Mouse (Mus musculus): Measurements from ENCODE around the gene Eef1a1. TPM values are rescaled to one million over a fixed set of nuclear protein-coding genes. Genes with fewer than 3 reads are reported as not detected.
"Not testable (repeated sequence)": the region's sequence is repeated elsewhere in the genome, so short reads cannot be mapped to it uniquely, and the experiment has no call there.

Eef1a1 gene
- polyA plus RNA-seq, 1 experiment from 2014 or later, result 4,551 TPM

- Histone ChIP-seq H3K27ac (ENCODE audit: low read depth, low read length) (peak overlapping the region; percentile 79), H3K4me2 (peak overlapping the region; percentile 96), H3K27me3 (replicated peaks; ENCODE audit: control insufficient read depth, insufficient read depth, low read length) (no peaks in the 10 kb centered on the region), H3K4me1 (replicated peaks; ENCODE audit: control insufficient read depth, insufficient read depth, low read length) (peaks cover 14% of the 10 kb centered on the region), H3K36me3 (ENCODE audit: control insufficient read depth, insufficient read depth, low read length) (peaks cover 3% of the 10 kb centered on the region; the same call in 1 of the 2 replicates), H3K4me3 (ENCODE audit: low read depth, low read length) (peak overlapping the region; percentile 56), H3K9ac (ENCODE audit: low read depth, low read length) (peak overlapping the region; percentile 59), H3K9me3 (ENCODE audit: control insufficient read depth, low read length) (no peaks in the 10 kb centered on the region)
- DNase-seq (ENCODE audit: low spot score) (peak; percentile 80), ATAC-seq (replicated peaks; ENCODE audit: low FRiP score) (peak; percentile 82)
- WGBS, result under 1% methylated on average over 24 of the region's 24 CpGs
Measured at GRCm38 (mm10) chr9:78527301-78527761, 38.4 kb upstream of the Eef1a1 start.

GRCm38 (mm10) chr9:78526206-78526605 is 37.3 kb upstream of the Eef1a1 start:
- no peak for DNase-seq (ENCODE audit: low spot score)
- H3K9ac ChIP-seq (ENCODE audit: low read depth, low read length), result no peak overlapping the region
- no peaks in the 10 kb centered on the region for H3K27me3 ChIP-seq (replicated peaks; ENCODE audit: control insufficient read depth, insufficient read depth, low read length)
- peaks cover 3% of the 10 kb centered on the region; the same call in 1 of the 2 replicates for H3K36me3 ChIP-seq (ENCODE audit: control insufficient read depth, insufficient read depth, low read length)
- WGBS, result 88% methylated on average over 2 of the region's 2 CpGs
- H3K9me3 ChIP-seq (ENCODE audit: control insufficient read depth, low read length), result no peaks in the 10 kb centered on the region
- no peak overlapping the region for H3K27ac ChIP-seq (ENCODE audit: low read depth, low read length)
- H3K4me1 ChIP-seq (replicated peaks; ENCODE audit: control insufficient read depth, insufficient read depth, low read length), result peaks cover 14% of the 10 kb centered on the region
- no peak overlapping the region for H3K4me2 ChIP-seq
- ATAC-seq (replicated peaks; ENCODE audit: low FRiP score), result no peak
- no peak overlapping the region for H3K4me3 ChIP-seq (ENCODE audit: low read depth, low read length)

GRCm38 (mm10) chr9:78525451-78526135 is 36.6 kb upstream of the Eef1a1 start:
- Histone ChIP-seq H3K27ac (ENCODE audit: low read depth, low read length) (no peak overlapping the region), H3K4me1 (replicated peaks; ENCODE audit: control insufficient read depth, insufficient read depth, low read length) (peaks cover 17% of the 10 kb centered on the region)
- ATAC-seq (replicated peaks; ENCODE audit: low FRiP score), result no peak

GRCm38 (mm10) chr9:78521689-78522088 is 32.7 kb upstream of the Eef1a1 start:
- ATAC-seq (replicated peaks; ENCODE audit: low FRiP score) (0 out of 2 replicates have a peak, but pooled peaks have one; percentile 39), DNase-seq (ENCODE audit: low spot score) (peak; percentile 55)
- Histone ChIP-seq H3K36me3 (ENCODE audit: control insufficient read depth, insufficient read depth, low read length) (peaks cover 3% of the 10 kb centered on the region; the same call in 1 of the 2 replicates), H3K4me3 (ENCODE audit: low read depth, low read length) (peak overlapping the region; percentile 60), H3K4me2 (peak overlapping the region; percentile 86), H3K4me1 (replicated peaks; ENCODE audit: control insufficient read depth, insufficient read depth, low read length) (peaks cover 17% of the 10 kb centered on the region), H3K27me3 (replicated peaks; ENCODE audit: control insufficient read depth, insufficient read depth, low read length) (no peaks in the 10 kb centered on the region), H3K9ac (ENCODE audit: low read depth, low read length) (peak overlapping the region; percentile 63), H3K27ac (ENCODE audit: low read depth, low read length) (no peak overlapping the region), H3K9me3 (ENCODE audit: control insufficient read depth, low read length) (no peaks in the 10 kb centered on the region)
- WGBS, result 17% methylated on average over 14 of the region's 14 CpGs

More at GRCm38 (mm10) chr9:78525451-78526135, 36.6 kb upstream of the Eef1a1 start:
- peaks cover 3% of the 10 kb centered on the region; the same call in 1 of the 2 replicates for H3K36me3 ChIP-seq (ENCODE audit: control insufficient read depth, insufficient read depth, low read length)
- DNase-seq (ENCODE audit: low spot score), result no peak
- H3K4me3 ChIP-seq (ENCODE audit: low read depth, low read length), result no peak overlapping the region
- 92% methylated on average over 17 of the region's 17 CpGs for WGBS
- no peaks in the 10 kb centered on the region for H3K9me3 ChIP-seq (ENCODE audit: control insufficient read depth, low read length)
- H3K4me2 ChIP-seq, result no peak overlapping the region
- H3K27me3 ChIP-seq (replicated peaks; ENCODE audit: control insufficient read depth, insufficient read depth, low read length), result no peaks in the 10 kb centered on the region
- H3K9ac ChIP-seq (ENCODE audit: low read depth, low read length), result no peak overlapping the region

- Histone ChIP-seq H3K27ac (ENCODE audit: low read depth, low read length) (peak overlapping the region; percentile 47; the same call in 1 of the 2 replicates), H3K36me3 (ENCODE audit: control insufficient read depth, insufficient read depth, low read length) (peaks cover 3% of the 10 kb centered on the region; the same call in 1 of the 2 replicates), H3K4me2 (peak overlapping the region; percentile 86), H3K4me3 (ENCODE audit: low read depth, low read length) (peak overlapping the region; percentile 60), H3K27me3 (replicated peaks; ENCODE audit: control insufficient read depth, insufficient read depth, low read length) (no peaks in the 10 kb centered on the region), H3K9ac (ENCODE audit: low read depth, low read length) (peak overlapping the region; percentile 63), H3K4me1 (replicated peaks; ENCODE audit: control insufficient read depth, insufficient read depth, low read length) (peaks cover 20% of the 10 kb centered on the region), H3K9me3 (ENCODE audit: control insufficient read depth, low read length) (no peaks in the 10 kb centered on the region)
- DNase-seq (ENCODE audit: low spot score), result peak; percentile 69
- ATAC-seq (replicated peaks; ENCODE audit: low FRiP score), result peak; percentile 24; the same call in 1 of the 2 replicates
- 1% methylated on average over 40 of the region's 40 CpGs for whole genome bisulfite sequencing
Measured at GRCm38 (mm10) chr9:78520780-78521601, 32.0 kb upstream of the Eef1a1 start.

GRCm38 (mm10) chr9:78520127-78520779 is 31.3 kb upstream of the Eef1a1 start:
- DNase-seq (ENCODE audit: low spot score) (peak; percentile 64), ATAC-seq (replicated peaks; ENCODE audit: low FRiP score) (peak; percentile 40)
- WGBS, result 15% methylated on average over 15 of the region's 15 CpGs
- Histone ChIP-seq H3K4me1 (replicated peaks; ENCODE audit: control insufficient read depth, insufficient read depth, low read length) (peaks cover 21% of the 10 kb centered on the region), H3K36me3 (ENCODE audit: control insufficient read depth, insufficient read depth, low read length) (peaks cover 3% of the 10 kb centered on the region; the same call in 1 of the 2 replicates), H3K4me3 (ENCODE audit: low read depth, low read length) (peak overlapping the region; percentile 60), H3K27ac (ENCODE audit: low read depth, low read length) (peak overlapping the region; percentile 60; the same call in 1 of the 2 replicates), H3K27me3 (replicated peaks; ENCODE audit: control insufficient read depth, insufficient read depth, low read length) (no peaks in the 10 kb centered on the region), H3K9me3 (ENCODE audit: control insufficient read depth, low read length) (no peaks in the 10 kb centered on the region), H3K9ac (ENCODE audit: low read depth, low read length) (peak overlapping the region; percentile 63), H3K4me2 (peak overlapping the region; percentile 86)

GRCm38 (mm10) chr9:78517237-78517636 is 28.3 kb upstream of the Eef1a1 start:
- H3K4me2 ChIP-seq; ATAC-seq (replicated peaks; ENCODE audit: low FRiP score); H3K36me3 ChIP-seq (ENCODE audit: control insufficient read depth, insufficient read depth, low read length); H3K4me3 ChIP-seq (ENCODE audit: low read depth, low read length); DNase-seq (ENCODE audit: low spot score); H3K27me3 ChIP-seq (replicated peaks; ENCODE audit: control insufficient read depth, insufficient read depth, low read length); H3K9ac ChIP-seq (ENCODE audit: low read depth, low read length); H3K9me3 ChIP-seq (ENCODE audit: control insufficient read depth, low read length); H3K27ac ChIP-seq (ENCODE audit: low read depth, low read length): not testable (repeated sequence)
- peaks cover 25% of the 10 kb centered on the region for H3K4me1 ChIP-seq (replicated peaks; ENCODE audit: control insufficient read depth, insufficient read depth, low read length)
- WGBS, result 61% methylated on average over 3 of the region's 3 CpGs

GRCm38 (mm10) chr9:78516125-78516524 is 27.2 kb upstream of the Eef1a1 start:
- 35% methylated on average over 3 of the region's 3 CpGs for WGBS
- no peak overlapping the region for H3K4me3 ChIP-seq (ENCODE audit: low read depth, low read length)
- no peaks in the 10 kb centered on the region for H3K9me3 ChIP-seq (ENCODE audit: control insufficient read depth, low read length)
- H3K27ac ChIP-seq (ENCODE audit: low read depth, low read length), result no peak overlapping the region
- peak; percentile 90 for ATAC-seq (replicated peaks; ENCODE audit: low FRiP score)
- no peaks in the 10 kb centered on the region for H3K27me3 ChIP-seq (replicated peaks; ENCODE audit: control insufficient read depth, insufficient read depth, low read length)
- peaks cover 23% of the 10 kb centered on the region for H3K4me1 ChIP-seq (replicated peaks; ENCODE audit: control insufficient read depth, insufficient read depth, low read length)
- peak overlapping the region; percentile 2 for H3K4me2 ChIP-seq
- no peaks in the 10 kb centered on the region for H3K36me3 ChIP-seq (ENCODE audit: control insufficient read depth, insufficient read depth, low read length)
- DNase-seq (ENCODE audit: low spot score), result no peak
- no peak overlapping the region for H3K9ac ChIP-seq (ENCODE audit: low read depth, low read length)
